Mouse (Mus musculus) lung, embryonic 15.5 days (tissue): ENCODE results near the gene Ankrd61. TPM values are rescaled to one million over a fixed set of nuclear protein-coding genes. Genes with fewer than 3 reads are reported as not detected.
A peak's percentile ranks its signal among the peaks of the same experiment; 100 is the strongest.

ENCODE experiments used
- ATAC-seq: fragments of 200-750 bp; cut with Nextera tagmentation; 2 replicates; pipeline ENCODE4 v1.8.0; 2017; ENCODE audit warnings: moderate number of reproducible peaks, borderline replicate concordance; ENCODE audit not compliant: low FRiP score, low TSS enrichment; ENCODE audit errors: extremely low read depth
- H3K27ac ChIP-seq: fragments of 300-500 bp; sonication (generic); 2 replicates; pipeline ENCODE4 v1.5.1; 2015; ENCODE audit warnings: moderate library complexity, mild to moderate bottlenecking, inconsistent platforms
- H3K27me3 ChIP-seq: fragments of 300-500 bp; sonication (generic); 2 replicates; pipeline ENCODE4 v1.6.1; 2015; ENCODE audit warnings: inconsistent platforms
- H3K36me3 ChIP-seq: fragments of 300-500 bp; sonication (generic); 2 replicates; pipeline ENCODE4 v1.6.1; 2015; ENCODE audit warnings: inconsistent platforms
- H3K4me1 ChIP-seq: fragments of 300-500 bp; sonication (generic); 2 replicates; pipeline ENCODE4 v1.6.1; 2015; ENCODE audit warnings: inconsistent platforms
- H3K4me2 ChIP-seq: fragments of 300-500 bp; sonication (generic); 2 replicates; pipeline ENCODE4 v1.6.1; 2015; ENCODE audit warnings: inconsistent platforms, mild to moderate bottlenecking, moderate library complexity
- H3K4me3 ChIP-seq: fragments of 300-500 bp; sonication (generic); 2 replicates; pipeline ENCODE4 v1.5.1; 2015; ENCODE audit warnings: mild to moderate bottlenecking, inconsistent platforms
- H3K9ac ChIP-seq: fragments of 300-500 bp; sonication (generic); 2 replicates; pipeline ENCODE4 v1.6.1; 2015; ENCODE audit warnings: inconsistent platforms
- H3K9me3 ChIP-seq: fragments of 300-500 bp; sonication (generic); 2 replicates; pipeline ENCODE4 v1.6.1; 2016; ENCODE audit warnings: inconsistent platforms
- WGBS: fragments of 180-500 bp; shearing (Covaris S2); methylation state at CpG from one replicate; pipeline ENCODE4 v1.1.7; 2015; 5-methylcytosine and 5-hydroxymethylcytosine counted together
- polyA plus RNA-seq: library from polyadenylated mRNA; unstranded; fragments of >200 nt; fragmentation: Nextera tagmentation; extraction: Ambion mirVana; gene quantifications from 2 replicates; pipeline ENCODE4 v1.2.1, GENCODE M21; 2015

The Ankrd61 gene
- polyA plus RNA-seq, 1 experiment from 2014 or later, result 0.24 TPM

DNA sequence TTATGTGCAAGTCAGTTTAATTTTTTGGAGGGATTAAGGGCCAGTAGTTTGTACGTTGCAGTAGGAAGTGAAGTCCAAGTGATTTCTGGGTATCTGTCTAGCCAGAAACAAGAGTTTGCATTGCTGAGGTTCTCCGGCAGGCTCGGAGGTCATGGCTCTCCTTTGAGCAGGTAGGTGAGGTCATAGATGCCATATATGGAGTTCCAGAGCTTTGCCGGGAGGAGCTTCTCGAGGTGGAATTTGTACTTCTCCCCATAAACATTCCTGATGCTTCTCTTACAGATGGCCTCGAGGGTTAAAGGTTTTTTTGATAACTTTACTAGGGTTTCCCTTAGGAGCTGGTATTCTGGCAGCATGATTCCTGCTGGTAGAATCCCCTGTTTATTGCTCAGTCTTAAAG lies 6.7 kb downstream of the Ankrd61 start:
- H3K27me3 ChIP-seq, result no peaks in the 10 kb centered on the region
- 64% methylated on average over 6 of the region's 6 CpGs for WGBS
- no peak overlapping the region for H3K4me3 ChIP-seq
- no peak for ATAC-seq
- no peaks in the 10 kb centered on the region for H3K4me1 ChIP-seq
- H3K4me2 ChIP-seq, result no peak overlapping the region
- H3K36me3 ChIP-seq, result peaks cover 53% of the 10 kb centered on the region
- H3K27ac ChIP-seq, result no peak overlapping the region
- no peak overlapping the region for H3K9ac ChIP-seq
- H3K9me3 ChIP-seq, result no peaks in the 10 kb centered on the region

DNA sequence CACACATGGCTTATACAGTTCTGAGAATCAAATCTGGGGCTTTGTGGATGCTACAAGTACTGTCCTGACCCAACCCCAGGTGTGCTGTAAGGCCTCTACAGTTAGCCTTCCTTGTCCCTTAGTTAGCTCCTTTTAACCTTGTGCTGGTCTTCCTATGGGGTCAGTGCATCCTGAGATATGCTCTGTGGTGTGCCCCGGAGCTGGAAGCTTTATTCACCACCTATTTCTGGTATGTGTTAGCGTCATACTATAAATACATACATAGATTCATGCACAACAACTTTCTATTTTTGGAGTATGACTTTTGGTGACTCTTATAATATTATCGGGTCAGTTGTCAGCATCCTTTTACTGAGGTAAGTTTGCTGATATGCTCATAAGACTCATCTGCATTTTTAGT lies 12.2 kb downstream of the Ankrd61 start:
- Histone ChIP-seq H3K9ac (no peak overlapping the region), H3K27ac (no peak overlapping the region), H3K4me3 (no peak overlapping the region), H3K36me3 (peaks cover 81% of the 10 kb centered on the region), H3K27me3 (no peaks in the 10 kb centered on the region), H3K9me3 (no peaks in the 10 kb centered on the region), H3K4me2 (no peak overlapping the region), H3K4me1 (no peaks in the 10 kb centered on the region)
- WGBS, result 97% methylated on average over 3 of the region's 3 CpGs
- no peak for ATAC-seq

DNA sequence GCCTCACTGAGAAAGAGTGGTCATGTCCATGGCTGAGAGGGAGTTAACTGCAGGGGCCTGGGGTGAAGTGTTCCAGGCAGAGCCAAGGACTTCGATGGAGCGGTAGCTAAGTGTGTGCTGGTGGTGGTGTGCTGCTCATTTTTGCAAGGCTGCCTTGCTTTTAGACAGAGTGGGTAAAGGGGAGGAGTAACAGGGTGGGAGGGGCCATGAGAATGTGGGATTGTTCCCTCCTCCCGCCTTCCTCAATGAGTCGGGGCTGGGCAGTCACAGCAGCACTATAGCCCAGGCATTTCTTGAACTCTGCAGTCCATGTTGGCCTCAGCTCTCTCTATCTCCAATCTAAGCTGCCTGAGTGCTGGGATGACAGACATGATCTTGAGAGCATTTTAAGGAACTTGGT lies 22.9 kb downstream of the Ankrd61 start:
- H3K4me1 ChIP-seq, result no peaks in the 10 kb centered on the region
- no peaks in the 10 kb centered on the region for H3K27me3 ChIP-seq
- WGBS, result 56% methylated on average over 4 of the region's 4 CpGs
- no peaks in the 10 kb centered on the region for H3K9me3 ChIP-seq
- no peak overlapping the region for H3K4me2 ChIP-seq
- no peak overlapping the region for H3K4me3 ChIP-seq
- H3K36me3 ChIP-seq, result peaks cover 50% of the 10 kb centered on the region
- H3K27ac ChIP-seq, result no peak overlapping the region
- 0 out of 2 replicates have a peak, but pooled peaks have one; percentile 39 for ATAC-seq
- H3K9ac ChIP-seq, result no peak overlapping the region

DNA sequence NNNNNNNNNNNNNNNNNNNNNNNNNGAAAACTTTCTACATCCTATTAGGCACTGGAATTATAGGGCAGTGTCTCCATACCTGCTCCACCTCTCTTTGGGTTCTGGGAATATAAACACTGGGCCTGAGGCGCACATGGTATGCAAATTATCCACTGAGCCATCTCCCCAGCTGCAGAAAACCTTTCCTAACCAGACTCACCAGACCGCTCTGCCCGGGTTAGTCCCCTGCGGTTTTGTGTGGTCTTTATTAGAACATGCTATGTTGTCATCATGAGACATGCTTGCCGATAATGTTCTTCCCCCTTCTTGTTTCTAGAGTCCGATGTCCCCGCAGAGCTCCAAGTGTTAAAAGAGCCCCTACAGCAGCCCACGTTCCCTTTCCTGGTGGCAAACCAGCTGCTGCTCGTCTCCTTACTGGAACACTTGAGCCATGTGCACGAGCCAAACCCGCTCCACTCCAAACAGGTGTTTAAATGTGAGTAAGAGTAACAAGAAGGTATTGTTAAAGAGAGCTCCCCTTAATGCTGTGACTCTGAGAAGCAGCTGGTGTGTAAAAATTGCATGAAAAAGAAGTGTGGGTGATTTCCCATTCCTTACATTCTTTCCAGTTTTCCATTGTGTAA lies 25.8 kb downstream of the Ankrd61 start:
- Histone ChIP-seq H3K9ac (no peak overlapping the region), H3K4me3 (no peak overlapping the region), H3K27ac (no peak overlapping the region), H3K36me3 (peaks cover 31% of the 10 kb centered on the region), H3K4me2 (no peak overlapping the region), H3K4me1 (no peaks in the 10 kb centered on the region), H3K27me3 (no peaks in the 10 kb centered on the region), H3K9me3 (no peaks in the 10 kb centered on the region)
- ATAC-seq, result no peak
- 78% methylated on average over 11 of the region's 11 CpGs for WGBS

Other genes starting within 250 kb of the Ankrd61 start
- gene Usp42, start 165.4 kb downstream of the Ankrd61 start, polyA plus RNA-seq, result 20.0 and 20.4 TPM in 2 replicates
- 33.3 and 36.4 TPM in 2 replicates for gene Eif2ak1, start 79.9 kb downstream of the Ankrd61 start, polyA plus RNA-seq
- gene Aimp2, start 12.2 kb upstream of the Ankrd61 start, polyA plus RNA-seq, result 95.5 and 103 TPM in 2 replicates
- gene Pms2, start 12.3 kb upstream of the Ankrd61 start, polyA plus RNA-seq, result 27.8 and 31.2 TPM in 2 replicates
- gene Gm42421, start 30.5 kb upstream of the Ankrd61 start, polyA plus RNA-seq, result 0.65 and 0.72 TPM in 2 replicates
- 0.89 and 0.95 TPM in 2 replicates for gene Rsph10b, start 35.4 kb upstream of the Ankrd61 start, polyA plus RNA-seq
- 71.9 and 78.4 TPM in 2 replicates for gene Ccz1, start 117.2 kb upstream of the Ankrd61 start, polyA plus RNA-seq
- gene Ocm, start 129.0 kb upstream of the Ankrd61 start, polyA plus RNA-seq, result not detected in 2 replicates
- 4.0 and 4.4 TPM in 2 replicates for gene Lmtk2, start 202.8 kb upstream of the Ankrd61 start, polyA plus RNA-seq